Mouse (Mus musculus) hindbrain, embryonic 13.5 days (tissue): Measurements from ENCODE around the gene Smc6. TPM values are rescaled to one million over a fixed set of nuclear protein-coding genes. Genes with fewer than 3 reads are reported as not detected.
A peak's percentile ranks its signal among the peaks of the same experiment; 100 is the strongest.

ENCODE experiments used
- ATAC-seq: fragments of 200-750 bp; cut with Nextera tagmentation; 2 replicates; pipeline ENCODE4 v1.8.0; 2017; ENCODE audit warnings: moderate TSS enrichment; ENCODE audit not compliant: low FRiP score
- H3K27ac ChIP-seq: fragments of 300-500 bp; sonication (generic); 2 replicates; pipeline ENCODE4 v1.5.1; 2015; ENCODE audit warnings: inconsistent platforms, mild to moderate bottlenecking, moderate library complexity
- H3K27me3 ChIP-seq: fragments of 300-500 bp; sonication (generic); 2 replicates; pipeline ENCODE4 v1.6.1; 2015; ENCODE audit warnings: mild to moderate bottlenecking, inconsistent platforms
- H3K36me3 ChIP-seq: fragments of 300-500 bp; sonication (generic); 2 replicates; pipeline ENCODE4 v1.6.1; 2015; ENCODE audit warnings: mild to moderate bottlenecking, inconsistent platforms
- H3K4me1 ChIP-seq: fragments of 300-500 bp; sonication (generic); replicated peaks from 2 replicates; pipeline ENCODE4 v1.6.1; 2015; ENCODE audit warnings: inconsistent platforms
- H3K4me2 ChIP-seq: fragments of 300-500 bp; sonication (generic); 2 replicates; pipeline ENCODE4 v1.6.1; 2015; ENCODE audit warnings: inconsistent platforms, mild to moderate bottlenecking, moderate library complexity
- H3K4me3 ChIP-seq: fragments of 300-500 bp; sonication (generic); 2 replicates; pipeline ENCODE4 v1.5.1; 2015; ENCODE audit warnings: mild to moderate bottlenecking, inconsistent platforms
- H3K9ac ChIP-seq: fragments of 300-500 bp; sonication (generic); 2 replicates; pipeline ENCODE4 v1.6.1; 2015; ENCODE audit warnings: mild to moderate bottlenecking, inconsistent platforms
- H3K9me3 ChIP-seq: fragments of 300-500 bp; sonication (generic); 2 replicates; pipeline ENCODE4 v1.6.1; 2016; ENCODE audit warnings: inconsistent platforms
- WGBS: fragments of 180-500 bp; shearing (Covaris S2); methylation state at CpG from one replicate; pipeline ENCODE4 v1.1.7; 2015; 5-methylcytosine and 5-hydroxymethylcytosine counted together
- polyA plus RNA-seq: library from polyadenylated mRNA; unstranded; fragments of >200 nt; fragmentation: Nextera tagmentation; extraction: Ambion mirVana; gene quantifications from 2 replicates; pipeline ENCODE4 v1.2.1, GENCODE M21; 2015

The Smc6 gene
- polyA plus RNA-seq, 1 experiment from 2014 or later = 117 TPM

- Histone ChIP-seq H3K9ac (no peak overlapping the region), H3K27me3 (no peaks in the 10 kb centered on the region), H3K9me3 (no peaks in the 10 kb centered on the region), H3K4me3 (no peak overlapping the region), H3K27ac (no peak overlapping the region), H3K4me1 (no peaks in the 10 kb centered on the region), H3K4me2 (no peak overlapping the region), H3K36me3 (peaks cover 7% of the 10 kb centered on the region; the same call in 1 of the 2 replicates)
- ATAC-seq = no peak
- WGBS = 97% methylated on average over 1 of the region's 1 CpGs
These were observed 18.2 kb upstream of the Smc6 start for GRCm38 (mm10) chr12:11247460-11247859.

DNA sequence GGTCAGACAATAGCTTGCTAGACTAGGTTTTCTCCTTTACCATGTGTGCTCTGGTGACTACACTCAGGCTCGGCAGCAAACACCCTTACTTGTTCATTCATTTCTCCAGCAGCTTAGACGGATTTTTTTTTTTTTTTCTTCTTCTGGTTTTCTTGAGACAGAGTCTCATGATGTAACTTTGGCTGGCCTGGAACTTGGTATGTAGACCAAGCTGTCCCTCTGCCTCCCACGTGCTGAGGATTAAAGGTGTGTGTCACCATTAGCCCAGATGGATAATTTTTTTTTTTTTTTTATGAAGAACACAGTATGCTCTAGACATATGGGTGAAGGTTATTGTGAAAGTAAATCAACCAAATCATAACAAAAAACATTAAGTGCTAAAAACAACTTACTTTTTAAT lies 15.4 kb upstream of the Smc6 start:
- H3K4me3 ChIP-seq = no peak overlapping the region
- H3K27ac ChIP-seq = no peak overlapping the region
- no peaks in the 10 kb centered on the region for H3K4me1 ChIP-seq
- no peak for ATAC-seq
- no peaks in the 10 kb centered on the region for H3K27me3 ChIP-seq
- WGBS = 84% methylated on average over 3 of the region's 3 CpGs
- no peaks in the 10 kb centered on the region for H3K9me3 ChIP-seq
- peaks cover 3% of the 10 kb centered on the region; the same call in 1 of the 2 replicates for H3K36me3 ChIP-seq
- no peak overlapping the region for H3K9ac ChIP-seq
- no peak overlapping the region for H3K4me2 ChIP-seq

GRCm38 (mm10) chr12:11264895-11265294 lies 791 bp upstream of the Smc6 start:
- no peak for ATAC-seq
- H3K4me3 ChIP-seq = peak overlapping the region; percentile 88
- no peaks in the 10 kb centered on the region for H3K36me3 ChIP-seq
- H3K9ac ChIP-seq = peak overlapping the region; percentile 92; the same call in 1 of the 2 replicates
- H3K27ac ChIP-seq = no peak overlapping the region
- 5% methylated on average over 13 of the region's 13 CpGs for WGBS
- H3K9me3 ChIP-seq = no peaks in the 10 kb centered on the region
- H3K27me3 ChIP-seq = no peaks in the 10 kb centered on the region
- H3K4me1 ChIP-seq = peaks cover 32% of the 10 kb centered on the region
- H3K4me2 ChIP-seq = peak overlapping the region; percentile 92

- Histone ChIP-seq H3K27ac (peak overlapping the region; percentile 94), H3K36me3 (no peaks in the 10 kb centered on the region), H3K4me2 (peak overlapping the region; percentile 92), H3K4me3 (peak overlapping the region; percentile 88), H3K4me1 (peaks cover 32% of the 10 kb centered on the region), H3K9ac (peak overlapping the region; percentile 92), H3K9me3 (no peaks in the 10 kb centered on the region), H3K27me3 (no peaks in the 10 kb centered on the region)
- under 1% methylated on average over 50 of the region's 51 CpGs for WGBS
- peak; percentile 70 for ATAC-seq
These were observed 748 bp downstream of the Smc6 start for GRCm38 (mm10) chr12:11266282-11266985.

DNA sequence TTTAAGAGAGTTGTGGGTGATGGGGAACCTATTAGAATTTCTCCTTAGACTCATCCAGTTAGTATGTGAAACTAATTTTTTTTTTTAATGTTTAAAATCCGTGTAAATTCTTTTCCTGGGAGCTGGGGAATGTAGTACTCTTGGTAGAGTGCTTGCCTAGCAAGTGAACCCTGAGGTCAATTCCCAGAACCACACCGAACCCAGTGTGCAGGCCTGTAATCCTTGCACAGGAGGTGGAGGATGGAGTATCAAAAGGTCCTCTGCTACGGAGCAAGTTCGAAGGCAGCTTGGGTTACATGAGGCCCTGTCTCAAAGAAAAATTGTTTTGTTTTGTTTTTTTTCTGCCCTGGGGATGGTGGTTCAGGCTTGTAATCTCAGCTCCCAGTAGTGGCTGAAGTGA lies 1.3 kb downstream of the Smc6 start:
- peaks cover 32% of the 10 kb centered on the region for H3K4me1 ChIP-seq
- H3K27me3 ChIP-seq = no peaks in the 10 kb centered on the region
- peak overlapping the region; percentile 88 for H3K4me3 ChIP-seq
- WGBS = 8% methylated on average over 4 of the region's 4 CpGs
- peak overlapping the region; percentile 92 for H3K9ac ChIP-seq
- peak overlapping the region; percentile 92 for H3K4me2 ChIP-seq
- no peak overlapping the region for H3K27ac ChIP-seq
- H3K9me3 ChIP-seq = no peaks in the 10 kb centered on the region
- ATAC-seq = no peak
- H3K36me3 ChIP-seq = no peaks in the 10 kb centered on the region

- no peaks in the 10 kb centered on the region for H3K27me3 ChIP-seq
- ATAC-seq = no peak
- H3K4me1 ChIP-seq = peaks cover 11% of the 10 kb centered on the region
- no peak overlapping the region for H3K4me3 ChIP-seq
- H3K4me2 ChIP-seq = no peak overlapping the region
- no peak overlapping the region for H3K9ac ChIP-seq
- H3K27ac ChIP-seq = no peak overlapping the region
- H3K9me3 ChIP-seq = no peaks in the 10 kb centered on the region
- WGBS = 94% methylated on average over 4 of the region's 4 CpGs
- peaks cover 23% of the 10 kb centered on the region for H3K36me3 ChIP-seq
These were observed 6.9 kb downstream of the Smc6 start for GRCm38 (mm10) chr12:11272568-11272967.

GRCm38 (mm10) chr12:11273185-11273584 lies 7.5 kb downstream of the Smc6 start:
- Histone ChIP-seq H3K4me1 (peaks cover 6% of the 10 kb centered on the region), H3K27ac (no peak overlapping the region), H3K9ac (no peak overlapping the region), H3K36me3 (peaks cover 27% of the 10 kb centered on the region), H3K4me3 (no peak overlapping the region), H3K27me3 (no peaks in the 10 kb centered on the region), H3K9me3 (no peaks in the 10 kb centered on the region), H3K4me2 (no peak overlapping the region)
- WGBS = 83% methylated on average over 1 of the region's 1 CpGs
- no peak for ATAC-seq

DNA sequence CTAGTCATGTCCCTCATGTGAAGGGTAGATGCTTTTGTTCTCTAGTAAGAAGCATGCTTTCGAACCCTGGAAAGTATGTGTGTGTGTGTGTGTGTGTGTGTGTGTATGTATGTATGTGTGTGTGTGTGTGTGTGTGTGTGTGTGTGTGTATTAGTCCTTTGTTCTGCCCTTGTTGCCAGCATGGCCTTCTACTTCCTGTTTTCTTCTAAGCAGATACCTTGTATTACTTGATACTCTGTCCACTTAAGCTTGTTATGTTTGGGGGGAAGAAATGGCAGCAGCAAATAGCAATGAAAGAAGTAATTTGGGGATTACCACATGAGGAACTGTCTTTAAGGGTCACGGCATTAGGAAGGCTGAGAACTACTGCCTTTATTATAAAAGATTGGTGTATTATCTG lies 10.9 kb downstream of the Smc6 start:
- H3K4me2 ChIP-seq = no peak overlapping the region
- H3K36me3 ChIP-seq = peaks cover 51% of the 10 kb centered on the region
- H3K27me3 ChIP-seq = no peaks in the 10 kb centered on the region
- no peaks in the 10 kb centered on the region for H3K4me1 ChIP-seq
- no peak overlapping the region for H3K27ac ChIP-seq
- 94% methylated on average over 2 of the region's 2 CpGs for WGBS
- no peak overlapping the region for H3K4me3 ChIP-seq
- no peak overlapping the region for H3K9ac ChIP-seq
- H3K9me3 ChIP-seq = no peaks in the 10 kb centered on the region
- ATAC-seq = no peak

- Histone ChIP-seq H3K36me3 (peaks cover 54% of the 10 kb centered on the region), H3K4me1 (no peaks in the 10 kb centered on the region), H3K27me3 (no peaks in the 10 kb centered on the region), H3K4me2 (no peak overlapping the region), H3K4me3 (no peak overlapping the region), H3K27ac (no peak overlapping the region), H3K9ac (no peak overlapping the region), H3K9me3 (no peaks in the 10 kb centered on the region)
- no peak for ATAC-seq
- WGBS = 96% methylated on average over 6 of the region's 6 CpGs
These were observed 11.5 kb downstream of the Smc6 start for GRCm38 (mm10) chr12:11277207-11277606.

DNA sequence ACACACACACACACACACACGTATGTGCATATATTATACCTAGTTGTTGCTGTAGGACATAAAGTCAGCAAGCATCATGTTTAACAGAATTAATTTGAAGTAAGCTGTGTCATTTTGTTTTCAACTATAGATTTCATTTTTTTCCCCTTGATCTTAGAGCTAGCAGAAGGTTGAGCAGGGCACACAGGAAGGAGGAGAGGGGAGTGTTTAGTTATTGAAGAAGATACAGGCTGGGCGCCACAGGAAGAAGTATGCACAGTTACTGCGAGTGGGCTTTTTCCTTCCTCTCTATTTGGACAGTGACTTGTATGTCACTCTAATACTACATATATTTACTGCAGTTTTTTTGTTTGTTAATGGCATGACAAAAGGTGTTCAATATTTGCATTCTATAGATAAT lies 14.2 kb downstream of the Smc6 start:
- no peak overlapping the region for H3K4me3 ChIP-seq
- 95% methylated on average over 3 of the region's 3 CpGs for WGBS
- ATAC-seq = no peak
- no peak overlapping the region for H3K27ac ChIP-seq
- H3K9me3 ChIP-seq = no peaks in the 10 kb centered on the region
- peaks cover 45% of the 10 kb centered on the region for H3K36me3 ChIP-seq
- H3K27me3 ChIP-seq = no peaks in the 10 kb centered on the region
- H3K4me1 ChIP-seq = no peaks in the 10 kb centered on the region
- H3K4me2 ChIP-seq = no peak overlapping the region
- H3K9ac ChIP-seq = no peak overlapping the region

DNA sequence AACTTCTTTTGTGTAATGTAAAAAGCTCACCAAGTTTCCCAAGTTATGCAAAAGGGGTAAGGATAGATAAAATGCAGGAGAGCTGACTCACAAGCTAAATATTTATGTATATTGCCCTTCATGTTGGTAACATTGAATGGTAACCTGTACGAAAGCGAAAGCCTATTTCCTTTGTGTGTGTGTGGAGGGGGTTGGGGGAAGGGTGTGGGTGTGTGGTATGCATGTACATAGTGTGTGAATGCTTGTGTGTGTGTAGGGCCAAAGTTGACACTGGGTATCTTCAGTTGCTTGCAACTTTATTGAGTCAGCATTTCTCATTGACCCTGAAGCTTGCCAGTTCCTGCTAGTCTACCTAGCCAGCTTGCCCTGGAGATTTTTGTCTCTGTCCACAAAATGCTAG lies 15.9 kb downstream of the Smc6 start:
- Histone ChIP-seq H3K27me3 (no peaks in the 10 kb centered on the region), H3K4me1 (no peaks in the 10 kb centered on the region), H3K9ac (no peak overlapping the region), H3K4me3 (no peak overlapping the region), H3K4me2 (no peak overlapping the region), H3K36me3 (peaks cover 56% of the 10 kb centered on the region), H3K9me3 (no peaks in the 10 kb centered on the region), H3K27ac (no peak overlapping the region)
- ATAC-seq = no peak
- 94% methylated on average over 2 of the region's 2 CpGs for WGBS

- Histone ChIP-seq H3K4me3 (no peak overlapping the region), H3K36me3 (peaks cover 60% of the 10 kb centered on the region), H3K27me3 (no peaks in the 10 kb centered on the region), H3K27ac (no peak overlapping the region), H3K9ac (no peak overlapping the region), H3K4me2 (no peak overlapping the region), H3K9me3 (no peaks in the 10 kb centered on the region), H3K4me1 (no peaks in the 10 kb centered on the region)
- WGBS = 95% methylated on average over 2 of the region's 2 CpGs
- no peak for ATAC-seq
These were observed 20.7 kb downstream of the Smc6 start for GRCm38 (mm10) chr12:11286382-11286781.

GRCm38 (mm10) chr12:11300858-11301257 lies 35.2 kb downstream of the Smc6 start:
- H3K27me3 ChIP-seq = no peaks in the 10 kb centered on the region
- no peaks in the 10 kb centered on the region for H3K4me1 ChIP-seq
- no peak overlapping the region for H3K9ac ChIP-seq
- H3K27ac ChIP-seq = no peak overlapping the region
- WGBS = 94% methylated on average over 1 of the region's 1 CpGs
- H3K36me3 ChIP-seq = peaks cover 69% of the 10 kb centered on the region
- no peak for ATAC-seq
- H3K9me3 ChIP-seq = no peaks in the 10 kb centered on the region
- H3K4me3 ChIP-seq = no peak overlapping the region
- H3K4me2 ChIP-seq = no peak overlapping the region
